ENCODE assay signal across 8 mouse cellular contexts in genomic region chr4:114685454-114685853, GRCm38 (mm10).
A peak's percentile ranks its signal among the peaks of the same experiment; 100 is the strongest.
DNase-seq lines count a peak whose midpoint lies in the region; ATAC-seq lines count a peak whose summit lies in the region.

No protein-coding gene starts in this region.

- no peaks in the 10 kb centered on the region for H3K36me3 ChIP-seq in embryonic facial prominence, embryonic 10.5 days (replicated peaks)
- no peaks in the 10 kb centered on the region for H3K36me3 ChIP-seq in hindbrain, embryonic 11.5 days (ENCODE audit: control insufficient read depth, insufficient read depth, low read length)
- H3K36me3 ChIP-seq in limb, embryonic 15.5 days = no peaks in the 10 kb centered on the region

- peak overlapping the region; percentile 55 for H3K27ac ChIP-seq in embryonic facial prominence, embryonic 10.5 days (replicated peaks)
- no peak overlapping the region for H3K27ac ChIP-seq in hindbrain, embryonic 11.5 days (ENCODE audit: low read depth, low read length)
- H3K27ac ChIP-seq in limb, embryonic 15.5 days = no peak overlapping the region

- H3K4me3 ChIP-seq in embryonic facial prominence, embryonic 10.5 days = peak overlapping the region; percentile 42
- H3K4me3 ChIP-seq in hindbrain, embryonic 11.5 days (ENCODE audit: low read depth, low read length) = no peak overlapping the region
- H3K4me3 ChIP-seq in limb, embryonic 15.5 days = no peak overlapping the region

- no peaks in the 10 kb centered on the region for H3K9me3 ChIP-seq in embryonic facial prominence, embryonic 10.5 days
- no peaks in the 10 kb centered on the region for H3K9me3 ChIP-seq in hindbrain, embryonic 11.5 days (ENCODE audit: control insufficient read depth, low read length)
- no peaks in the 10 kb centered on the region for H3K9me3 ChIP-seq in limb, embryonic 15.5 days

- DNase-seq in cerebellum, postnatal 10 days = peak; percentile 38 to 48
- DNase-seq in B cell, adult 2 months = peak; percentile 11 to 19
- DNase-seq in embryonic facial prominence, embryonic 10.5 days (ENCODE audit: low spot score) = peak; percentile 80
- peak; percentile 70 for DNase-seq in hindbrain, embryonic 11.5 days (ENCODE audit: low spot score)
- DNase-seq in neural tube, embryonic 10.5 days (ENCODE audit: extremely low spot score, low spot score) = peak; percentile 71

- no peak for ATAC-seq in cerebellum, adult (ENCODE audit: insufficient number of reproducible peaks, low FRiP score, low TSS enrichment)
- ATAC-seq in hindbrain, embryonic 11.5 days (ENCODE audit: low FRiP score) = peak; percentile 64
- ATAC-seq in limb, embryonic 15.5 days (ENCODE audit: insufficient number of reproducible peaks, low FRiP score, low TSS enrichment, low read depth) = 0 out of 2 replicates have a peak, but pooled peaks have one; percentile 42
- no peak for ATAC-seq in erythroblast, adult 5-6 weeks (replicated peaks; ENCODE audit: low FRiP score, poor library complexity, severe bottlenecking)

- H3K27me3 ChIP-seq in embryonic facial prominence, embryonic 10.5 days (replicated peaks; ENCODE audit: low read depth, poor library complexity, severe bottlenecking) = peaks cover 86% of the 10 kb centered on the region
- 0 out of 2 replicates have a peak, but pooled peaks cover 3% of the 10 kb centered on the region for H3K27me3 ChIP-seq in hindbrain, embryonic 11.5 days (ENCODE audit: control insufficient read depth, insufficient read depth, low read length)
- peaks cover 36% of the 10 kb centered on the region for H3K27me3 ChIP-seq in limb, embryonic 15.5 days

- no peak overlapping the region for H3K9ac ChIP-seq in hindbrain, embryonic 11.5 days (ENCODE audit: low read depth, low read length)
- H3K9ac ChIP-seq in limb, embryonic 15.5 days = no peak overlapping the region

- WGBS in embryonic facial prominence, embryonic 10.5 days = 8% methylated on average over 11 of the region's 11 CpGs
- WGBS in hindbrain, embryonic 11.5 days = 19% methylated on average over 11 of the region's 11 CpGs
- WGBS in limb, embryonic 15.5 days = 7% methylated on average over 11 of the region's 11 CpGs

- H3K4me2 ChIP-seq in hindbrain, embryonic 11.5 days (replicated peaks; ENCODE audit: low read depth, low read length) = peak overlapping the region; percentile 21; the same call in 1 of the 2 replicates
- peak overlapping the region; percentile 19; the same call in 1 of the 2 replicates for H3K4me2 ChIP-seq in limb, embryonic 15.5 days

- peaks cover 77% of the 10 kb centered on the region for H3K4me1 ChIP-seq in embryonic facial prominence, embryonic 10.5 days
- H3K4me1 ChIP-seq in hindbrain, embryonic 11.5 days (replicated peaks; ENCODE audit: control insufficient read depth, insufficient read depth, low read length) = no peaks in the 10 kb centered on the region; the same call in 1 of the 2 replicates
- peaks cover 30% of the 10 kb centered on the region for H3K4me1 ChIP-seq in limb, embryonic 15.5 days

Comparison
In these comparisons a context has a peak if more than half of its experiments do, and no peak if none do; other contexts are left out.
1. DNase-seq: peak in every context shown above with its lines; median percentile 80 in embryonic facial prominence, embryonic 10.5 days; 71 in neural tube, embryonic 10.5 days; 70 in hindbrain, embryonic 11.5 days; 43 in cerebellum, postnatal 10 days; 15 in B cell, adult 2 months.
2. ATAC-seq: peak in hindbrain, embryonic 11.5 days (single experiment) and limb, embryonic 15.5 days (single experiment); none in cerebellum, adult (single experiment) and erythroblast, adult 5-6 weeks (single experiment).